Mouse (Mus musculus): ENCODE results near the gene Sap18. TPM values are rescaled to one million over a fixed set of nuclear protein-coding genes. Genes with fewer than 3 reads are reported as not detected.
A peak's percentile ranks its signal among the peaks of the same experiment; 100 is the strongest.

The Sap18 gene
- polyA plus RNA-seq, 1 experiment = 62.0 TPM

GRCm38 (mm10) chr14:57797551-57797950 is 429 bp upstream of the Sap18 start:
- H3K4me1 ChIP-seq (ENCODE audit: control insufficient read depth, insufficient read depth, low read length) = peaks cover 5% of the 10 kb centered on the region
- H3K27ac ChIP-seq (ENCODE audit: control insufficient read depth, insufficient read depth, low read depth, low read length) = peak overlapping the region; percentile 82
- H3K36me3 ChIP-seq (ENCODE audit: control insufficient read depth, insufficient read depth, low read length) = peaks cover 1% of the 10 kb centered on the region; the same call in 1 of the 2 replicates
- no peak for TF ChIP-seq POLR2A (IDR thresholded peaks at IDR 0.05; ENCODE audit: control insufficient read depth, low read depth, low read length)
- TF ChIP-seq CTCF (IDR thresholded peaks at IDR 0.05; ENCODE audit: control insufficient read depth, insufficient read depth, insufficient replicate concordance, low read depth, low read length) = no peak
- peak overlapping the region; percentile 99 for H3K4me3 ChIP-seq (ENCODE audit: control insufficient read depth, low read depth, low read length)
- H3K27me3 ChIP-seq (ENCODE audit: control insufficient read depth, insufficient read depth, low read length) = no peaks in the 10 kb centered on the region

GRCm38 (mm10) chr14:57803731-57804130 is 5.8 kb downstream of the Sap18 start:
- Histone ChIP-seq H3K4me1 (ENCODE audit: control insufficient read depth, insufficient read depth, low read length) (peaks cover 2% of the 10 kb centered on the region), H3K27ac (ENCODE audit: control insufficient read depth, insufficient read depth, low read depth, low read length) (no peak overlapping the region), H3K27me3 (ENCODE audit: control insufficient read depth, insufficient read depth, low read length) (no peaks in the 10 kb centered on the region), H3K36me3 (ENCODE audit: control insufficient read depth, insufficient read depth, low read length) (peaks cover 1% of the 10 kb centered on the region; the same call in 1 of the 2 replicates), H3K4me3 (ENCODE audit: control insufficient read depth, low read depth, low read length) (no peak overlapping the region)
- TF ChIP-seq CTCF (IDR thresholded peaks at IDR 0.05; ENCODE audit: control insufficient read depth, insufficient read depth, insufficient replicate concordance, low read depth, low read length) = no peak
- no peak for TF ChIP-seq POLR2A (IDR thresholded peaks at IDR 0.05; ENCODE audit: control insufficient read depth, low read depth, low read length)

- Histone ChIP-seq H3K27ac (ENCODE audit: control insufficient read depth, insufficient read depth, low read depth, low read length) (no peak overlapping the region), H3K4me3 (ENCODE audit: control insufficient read depth, low read depth, low read length) (no peak overlapping the region), H3K36me3 (ENCODE audit: control insufficient read depth, insufficient read depth, low read length) (no peaks in the 10 kb centered on the region; the same call in 1 of the 2 replicates), H3K27me3 (ENCODE audit: control insufficient read depth, insufficient read depth, low read length) (no peaks in the 10 kb centered on the region), H3K4me1 (ENCODE audit: control insufficient read depth, insufficient read depth, low read length) (no peaks in the 10 kb centered on the region)
- TF ChIP-seq CTCF (IDR thresholded peaks at IDR 0.05; ENCODE audit: control insufficient read depth, insufficient read depth, insufficient replicate concordance, low read depth, low read length) (no peak), POLR2A (IDR thresholded peaks at IDR 0.05; ENCODE audit: control insufficient read depth, low read depth, low read length) (no peak)
Observed at GRCm38 (mm10) chr14:57808558-57808957, 10.6 kb downstream of the Sap18 start.

DNA sequence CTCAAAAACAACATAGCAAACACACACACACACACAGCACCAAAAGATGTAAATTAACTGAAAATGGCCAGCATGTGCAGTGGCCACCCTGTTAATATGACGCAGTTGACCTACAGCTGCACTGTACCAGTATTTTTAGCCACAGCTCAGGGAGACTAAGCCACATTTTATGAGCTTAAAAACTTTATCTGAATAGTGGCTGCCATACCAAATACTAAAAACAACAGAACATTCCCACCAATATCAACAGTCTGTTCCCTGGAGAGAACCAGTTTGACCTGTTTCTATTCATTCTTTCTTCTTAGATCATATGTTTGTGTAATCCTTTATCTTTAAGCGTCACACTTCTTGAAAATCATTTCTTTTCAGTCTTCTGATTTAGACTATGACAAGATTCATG is 12.9 kb downstream of the Sap18 start:
- TF ChIP-seq POLR2A (IDR thresholded peaks at IDR 0.05; ENCODE audit: control insufficient read depth, low read depth, low read length) (no peak), CTCF (IDR thresholded peaks at IDR 0.05; ENCODE audit: control insufficient read depth, insufficient read depth, insufficient replicate concordance, low read depth, low read length) (no peak)
- H3K4me1 ChIP-seq (ENCODE audit: control insufficient read depth, insufficient read depth, low read length) = no peaks in the 10 kb centered on the region
- H3K27me3 ChIP-seq (ENCODE audit: control insufficient read depth, insufficient read depth, low read length) = no peaks in the 10 kb centered on the region
- H3K4me3 ChIP-seq (ENCODE audit: control insufficient read depth, low read depth, low read length) = no peak overlapping the region
- H3K36me3 ChIP-seq (ENCODE audit: control insufficient read depth, insufficient read depth, low read length) = no peaks in the 10 kb centered on the region; the same call in 1 of the 2 replicates
- H3K27ac ChIP-seq (ENCODE audit: control insufficient read depth, insufficient read depth, low read depth, low read length) = no peak overlapping the region

GRCm38 (mm10) chr14:57811844-57812243 is 13.9 kb downstream of the Sap18 start:
- TF ChIP-seq CTCF (IDR thresholded peaks at IDR 0.05; ENCODE audit: control insufficient read depth, insufficient read depth, insufficient replicate concordance, low read depth, low read length) (no peak), POLR2A (IDR thresholded peaks at IDR 0.05; ENCODE audit: control insufficient read depth, low read depth, low read length) (no peak)
- Histone ChIP-seq H3K4me3 (ENCODE audit: control insufficient read depth, low read depth, low read length) (no peak overlapping the region), H3K36me3 (ENCODE audit: control insufficient read depth, insufficient read depth, low read length) (no peaks in the 10 kb centered on the region; the same call in 1 of the 2 replicates), H3K4me1 (ENCODE audit: control insufficient read depth, insufficient read depth, low read length) (no peaks in the 10 kb centered on the region), H3K27ac (ENCODE audit: control insufficient read depth, insufficient read depth, low read depth, low read length) (no peak overlapping the region), H3K27me3 (ENCODE audit: control insufficient read depth, insufficient read depth, low read length) (no peaks in the 10 kb centered on the region)

- no peak for TF ChIP-seq POLR2A (IDR thresholded peaks at IDR 0.05; ENCODE audit: control insufficient read depth, low read depth, low read length)
- TF ChIP-seq CTCF (IDR thresholded peaks at IDR 0.05; ENCODE audit: control insufficient read depth, insufficient read depth, insufficient replicate concordance, low read depth, low read length) = no peak
- no peak overlapping the region for H3K4me3 ChIP-seq (ENCODE audit: control insufficient read depth, low read depth, low read length)
- H3K27me3 ChIP-seq (ENCODE audit: control insufficient read depth, insufficient read depth, low read length) = no peaks in the 10 kb centered on the region
- no peaks in the 10 kb centered on the region; the same call in 1 of the 2 replicates for H3K36me3 ChIP-seq (ENCODE audit: control insufficient read depth, insufficient read depth, low read length)
- no peak overlapping the region for H3K27ac ChIP-seq (ENCODE audit: control insufficient read depth, insufficient read depth, low read depth, low read length)
- H3K4me1 ChIP-seq (ENCODE audit: control insufficient read depth, insufficient read depth, low read length) = no peaks in the 10 kb centered on the region
Observed at GRCm38 (mm10) chr14:57820839-57821238, 22.9 kb downstream of the Sap18 start.

DNA sequence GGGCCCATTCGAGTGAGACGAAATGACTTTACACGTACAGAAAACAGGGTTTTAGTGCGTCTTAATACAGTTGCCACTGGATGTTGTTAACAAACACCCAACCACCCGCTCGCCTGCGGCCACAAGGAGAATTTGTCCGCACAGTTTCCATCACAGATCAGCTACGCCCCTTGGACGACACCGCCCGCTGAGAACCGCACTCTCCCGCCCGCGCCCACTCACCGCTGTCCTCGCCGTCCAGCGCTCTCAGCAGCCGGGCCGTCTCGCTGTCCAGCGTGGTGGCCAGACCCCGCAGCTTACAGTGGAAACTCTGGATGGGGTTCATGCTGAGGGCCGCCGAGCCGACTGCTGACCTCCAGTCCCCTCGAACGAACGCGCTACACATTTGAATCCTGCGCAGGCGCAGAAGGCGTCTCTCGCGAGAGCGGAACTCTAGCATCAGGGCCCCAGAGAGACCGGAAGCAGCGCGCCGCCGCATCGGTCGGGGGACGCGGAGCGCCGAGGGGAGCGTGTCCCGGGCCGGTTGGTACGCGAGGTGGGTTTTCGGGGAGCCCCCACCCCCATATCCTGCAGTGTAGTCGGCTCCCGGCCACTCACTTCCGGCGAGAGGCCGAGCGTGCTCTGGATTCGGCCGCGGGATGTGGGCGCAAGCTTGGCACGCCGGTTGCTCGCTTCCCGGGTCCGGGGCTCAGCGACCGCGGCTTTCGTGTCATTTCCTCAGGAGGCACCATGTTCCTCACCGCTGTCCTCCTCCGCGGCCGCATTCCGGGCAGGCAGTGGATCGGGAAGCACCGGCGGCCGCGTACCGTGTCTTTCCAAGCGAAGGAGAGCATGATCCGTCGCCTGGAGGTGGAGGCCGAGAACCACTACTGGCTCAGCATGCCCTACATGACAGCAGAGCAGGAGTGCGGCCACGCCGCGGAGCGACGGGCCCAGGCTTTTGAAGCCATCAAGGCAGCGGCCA is 28.1 kb downstream of the Sap18 start, which contains the start of the genes Ska3 and Mrpl57:
TSS of gene Ska3 (minus strand) at position 398 of the 964 bp plus-strand sequence.
TSS of gene Mrpl57 (plus strand) at position 447 of the 964 bp plus-strand sequence.
- TF ChIP-seq CTCF (IDR thresholded peaks at IDR 0.05; ENCODE audit: control insufficient read depth, insufficient read depth, insufficient replicate concordance, low read depth, low read length) (peak; percentile 10; the same call in 1 of the 2 replicates), POLR2A (IDR thresholded peaks at IDR 0.05; ENCODE audit: control insufficient read depth, low read depth, low read length) (peak; percentile 92)
- no peaks in the 10 kb centered on the region; the same call in 1 of the 2 replicates for H3K36me3 ChIP-seq (ENCODE audit: control insufficient read depth, insufficient read depth, low read length)
- no peaks in the 10 kb centered on the region for H3K4me1 ChIP-seq (ENCODE audit: control insufficient read depth, insufficient read depth, low read length)
- peak within 1 kb of the TSS; percentile 94 for H3K4me3 ChIP-seq (ENCODE audit: control insufficient read depth, low read depth, low read length)
- H3K27me3 ChIP-seq (ENCODE audit: control insufficient read depth, insufficient read depth, low read length) = no peaks in the 10 kb centered on the region
- H3K27ac ChIP-seq (ENCODE audit: control insufficient read depth, insufficient read depth, low read depth, low read length) = peak within 1 kb of the TSS; percentile 97

Measured in testis, adult 2 months (tissue).